Mouse (Mus musculus) heart, postnatal 0 days (tissue): ENCODE results near the gene Elf1.

Experiments
- CTCF ChIP-seq: IDR thresholded peaks from 2 replicates; pipeline ENCODE4 v1.5.1; 2016; ENCODE audit warnings: antibody characterized with exemption, control low read depth, low read depth
- EP300 ChIP-seq: IDR thresholded peaks from 2 replicates; pipeline ENCODE4 v1.6.1; 2016; ENCODE audit warnings: antibody characterized with exemption, low read depth

GRCm38 (mm10) chr14:79520612-79521011 is 39.6 kb downstream of the Elf1 start:
- TF ChIP-seq CTCF (no peak), EP300 (no peak)
